Mouse (Mus musculus) forebrain, embryonic 14.5 days (tissue): Measurements from ENCODE around the gene Oat. TPM values are rescaled to one million over a fixed set of nuclear protein-coding genes. Genes with fewer than 3 reads are reported as not detected.
A peak's percentile ranks its signal among the peaks of the same experiment; 100 is the strongest.

Source experiments
- ATAC-seq: fragments of 200-750 bp; cut with Nextera tagmentation; 2 replicates; pipeline ENCODE4 v1.8.0; 2017; ENCODE audit warnings: mild to moderate bottlenecking, moderate library complexity
- DNase-seq: peaks from one replicate; pipeline ENCODE4 v3.0.0-alpha.2; 2015; ENCODE audit warnings: low spot score
- H3K27ac ChIP-seq: fragments of 300-500 bp; sonication (generic); 2 replicates; pipeline ENCODE4 v1.5.1; 2014; ENCODE audit warnings: low read depth, mild to moderate bottlenecking, control low read depth, low read length, moderate library complexity
- H3K27me3 ChIP-seq: fragments of 300-500 bp; sonication (generic); replicated peaks from 2 replicates; pipeline ENCODE4 v1.6.1; 2014; ENCODE audit warnings: low read length, control low read depth, mixed read lengths; ENCODE audit not compliant: control insufficient read depth, insufficient read depth
- H3K36me3 ChIP-seq: fragments of 300-500 bp; sonication (generic); 2 replicates; pipeline ENCODE4 v1.6.1; 2014; ENCODE audit warnings: low read length, control low read depth; ENCODE audit not compliant: control insufficient read depth, insufficient read depth
- H3K4me1 ChIP-seq: fragments of 300-500 bp; sonication (generic); 2 replicates; pipeline ENCODE4 v1.6.1; 2014; ENCODE audit warnings: antibody characterized with exemption, low read length, control low read depth; ENCODE audit not compliant: control insufficient read depth, insufficient read depth
- H3K4me2 ChIP-seq: fragments of 300-500 bp; sonication (generic); 2 replicates; pipeline ENCODE4 v1.6.1; 2014; ENCODE audit warnings: mild to moderate bottlenecking, control low read depth, low read length
- H3K4me3 ChIP-seq: fragments of 300-500 bp; sonication (generic); 2 replicates; pipeline ENCODE4 v1.5.1; 2014; ENCODE audit warnings: low read depth, low read length, control low read depth
- H3K9ac ChIP-seq: fragments of 300-500 bp; sonication (generic); 2 replicates; pipeline ENCODE4 v1.6.1; 2014; ENCODE audit warnings: mild to moderate bottlenecking, low read length, control low read depth, moderate library complexity
- H3K9me3 ChIP-seq: fragments of 300-500 bp; sonication (generic); replicated peaks from 2 replicates; pipeline ENCODE4 v1.6.1; 2016; ENCODE audit warnings: low read length, control low read depth, mixed read lengths; ENCODE audit not compliant: control insufficient read depth
- WGBS: fragments of 180-500 bp; shearing (Covaris S2); extraction: QIAGEN DNeasy Blood & Tissue Kit; methylation state at CpG from one replicate; pipeline ENCODE4 v1.1.7; 2014; 5-methylcytosine and 5-hydroxymethylcytosine counted together
- polyA plus RNA-seq: library from polyadenylated mRNA; unstranded; fragments of >200 nt; fragmentation: Nextera tagmentation; extraction: Ambion mirVana; gene quantifications from 2 replicates; pipeline ENCODE4 v1.2.1, GENCODE M21; 2014

Oat gene
- 130 and 138 TPM in 2 replicates for polyA plus RNA-seq

- peak; percentile 98 for ATAC-seq
- Histone ChIP-seq H3K4me2 (peak within 1 kb of the TSS; percentile 67), H3K4me1 (peaks cover 17% of the 10 kb centered on the region; the same call in 1 of the 2 replicates), H3K9ac (peak within 1 kb of the TSS; percentile 70), H3K9me3 (no peaks in the 10 kb centered on the region; the same call in 1 of the 2 replicates), H3K27ac (peak within 1 kb of the TSS; percentile 78), H3K27me3 (no peaks in the 10 kb centered on the region), H3K36me3 (no peaks in the 10 kb centered on the region), H3K4me3 (peak within 1 kb of the TSS; percentile 65)
- 0% methylated on average over 49 of the region's 49 CpGs for WGBS
- peak; percentile 98 for DNase-seq
Measured at GRCm38 (mm10) chr7:132576116-132576650, at the start of gene Oat. Gene Oat, minus strand, starts transcription at chr7:132576398.

- Histone ChIP-seq H3K4me1 (no peaks in the 10 kb centered on the region), H3K9ac (no peak overlapping the region), H3K9me3 (no peaks in the 10 kb centered on the region), H3K4me3 (no peak overlapping the region), H3K4me2 (no peak overlapping the region), H3K27me3 (no peaks in the 10 kb centered on the region), H3K36me3 (no peaks in the 10 kb centered on the region), H3K27ac (no peak overlapping the region)
- DNase-seq = no peak
- 77% methylated on average over 10 of the region's 10 CpGs for WGBS
- ATAC-seq = no peak
Measured at GRCm38 (mm10) chr7:132624161-132624560, 48.0 kb upstream of the Oat start.

- no peak overlapping the region for H3K4me3 ChIP-seq
Measured at GRCm38 (mm10) chr7:132619975-132620918, 44.0 kb upstream of the Oat start.

GRCm38 (mm10) chr7:132619549-132619948 is 43.4 kb upstream of the Oat start:
- 95% methylated on average over 8 of the region's 8 CpGs for WGBS
- H3K4me3 ChIP-seq = no peak overlapping the region
- H3K9ac ChIP-seq = no peak overlapping the region
- no peaks in the 10 kb centered on the region for H3K4me1 ChIP-seq
- ATAC-seq = no peak
- no peak overlapping the region for H3K27ac ChIP-seq
- H3K27me3 ChIP-seq = no peaks in the 10 kb centered on the region
- H3K4me2 ChIP-seq = no peak overlapping the region
- no peaks in the 10 kb centered on the region for H3K36me3 ChIP-seq
- no peak for DNase-seq
- no peaks in the 10 kb centered on the region for H3K9me3 ChIP-seq

More at GRCm38 (mm10) chr7:132619975-132620918, 44.0 kb upstream of the Oat start:
- H3K9ac ChIP-seq = no peak overlapping the region
- no peaks in the 10 kb centered on the region for H3K27me3 ChIP-seq
- no peaks in the 10 kb centered on the region for H3K4me1 ChIP-seq
- no peaks in the 10 kb centered on the region for H3K36me3 ChIP-seq
- no peak overlapping the region for H3K27ac ChIP-seq
- DNase-seq (no peak), ATAC-seq (no peak)
- no peak overlapping the region for H3K4me2 ChIP-seq
- WGBS = 90% methylated on average over 15 of the region's 15 CpGs
- H3K9me3 ChIP-seq = no peaks in the 10 kb centered on the region

GRCm38 (mm10) chr7:132617021-132617564 is 40.9 kb upstream of the Oat start:
- DNase-seq = no peak
- Histone ChIP-seq H3K4me2 (no peak overlapping the region), H3K36me3 (no peaks in the 10 kb centered on the region), H3K4me3 (no peak overlapping the region), H3K4me1 (no peaks in the 10 kb centered on the region), H3K27me3 (no peaks in the 10 kb centered on the region), H3K9me3 (no peaks in the 10 kb centered on the region), H3K27ac (no peak overlapping the region), H3K9ac (no peak overlapping the region)
- 86% methylated on average over 5 of the region's 5 CpGs for WGBS
- ATAC-seq = no peak

- WGBS = 17% methylated on average over 6 of the region's 6 CpGs
- no peaks in the 10 kb centered on the region for H3K36me3 ChIP-seq
- no peak overlapping the region for H3K4me3 ChIP-seq
- no peak overlapping the region for H3K27ac ChIP-seq
- H3K9me3 ChIP-seq = no peaks in the 10 kb centered on the region
- H3K27me3 ChIP-seq = no peaks in the 10 kb centered on the region
- no peaks in the 10 kb centered on the region for H3K4me1 ChIP-seq
- H3K4me2 ChIP-seq = no peak overlapping the region
- ATAC-seq = no peak
- no peak for DNase-seq
- no peak overlapping the region for H3K9ac ChIP-seq
Measured at GRCm38 (mm10) chr7:132616391-132616790, 40.2 kb upstream of the Oat start.

GRCm38 (mm10) chr7:132615346-132615745 is 39.1 kb upstream of the Oat start:
- WGBS = 33% methylated on average over 3 of the region's 3 CpGs
- no peak for DNase-seq
- Histone ChIP-seq H3K4me3 (no peak overlapping the region), H3K27me3 (no peaks in the 10 kb centered on the region), H3K4me1 (peaks cover under 1% of the 10 kb centered on the region; the same call in 1 of the 2 replicates), H3K4me2 (no peak overlapping the region), H3K9me3 (no peaks in the 10 kb centered on the region), H3K27ac (no peak overlapping the region), H3K36me3 (no peaks in the 10 kb centered on the region), H3K9ac (no peak overlapping the region)
- ATAC-seq = no peak

GRCm38 (mm10) chr7:132611530-132611929 is 35.3 kb upstream of the Oat start:
- Histone ChIP-seq H3K27ac (no peak overlapping the region), H3K4me1 (peaks cover 3% of the 10 kb centered on the region; the same call in 1 of the 2 replicates), H3K4me3 (no peak overlapping the region), H3K27me3 (no peaks in the 10 kb centered on the region), H3K36me3 (no peaks in the 10 kb centered on the region), H3K9ac (no peak overlapping the region), H3K9me3 (no peaks in the 10 kb centered on the region), H3K4me2 (no peak overlapping the region)
- DNase-seq = no peak
- 95% methylated on average over 8 of the region's 8 CpGs for WGBS
- no peak for ATAC-seq
